Mouse (Mus musculus) ES-E14 (cell line): ENCODE results near the gene Sec14l1. TPM values are rescaled to one million over a fixed set of nuclear protein-coding genes. Genes with fewer than 3 reads are reported as not detected.

ENCODE experiments used
- DNase-seq: peaks from one replicate; pipeline ENCODE4 v3.0.0-alpha.2; 2013; ENCODE audit warnings: low read depth, low spot score
- H3K27ac ChIP-seq: 2 replicates; pipeline ENCODE4 v1.5.1; 2012; ENCODE audit warnings: low read depth, mild to moderate bottlenecking, low read length, moderate library complexity, mixed read lengths; ENCODE audit not compliant: poor library complexity, insufficient read depth, severe bottlenecking
- H3K36me3 ChIP-seq: 2 replicates; pipeline ENCODE4 v1.6.1; 2012; ENCODE audit warnings: mild to moderate bottlenecking, low read length, moderate library complexity, mixed read lengths; ENCODE audit not compliant: control insufficient read depth, poor library complexity, insufficient read depth, severe bottlenecking
- H3K4me1 ChIP-seq, 2 experiments: fragments of 150-350 bp in 1 of 2; sonication (generic) in 1 of 2; 2 replicates each; pipeline ENCODE4 v1.6.1; 2012; ENCODE audit warnings: low read length in 2 of 2, mild to moderate bottlenecking in 1 of 2, mixed read lengths in 1 of 2; ENCODE audit not compliant: control insufficient read depth in 2 of 2, insufficient read depth in 2 of 2, poor library complexity in 1 of 2
- H3K4me3 ChIP-seq, 2 experiments: fragments of 150-350 bp in 1 of 2; sonication (generic) in 1 of 2; 2 replicates each; pipeline ENCODE4 v1.5.1; 2012; ENCODE audit warnings: low read length in 2 of 2, low read depth in 1 of 2, mild to moderate bottlenecking in 1 of 2, mixed read lengths in 1 of 2; ENCODE audit not compliant: insufficient read depth in 1 of 2, poor library complexity in 1 of 2, severe bottlenecking in 1 of 2
- H3K9ac ChIP-seq: 2 replicates; pipeline ENCODE4 v1.6.1; 2012; ENCODE audit warnings: low read depth, mild to moderate bottlenecking, low read length, mixed read lengths; ENCODE audit not compliant: poor library complexity, insufficient read depth, severe bottlenecking
- H3K9me3 ChIP-seq: fragments of 150-350 bp; sonication (generic); 2 replicates; pipeline ENCODE4 v1.6.1; 2012; ENCODE audit warnings: low read depth, mild to moderate bottlenecking, low read length; ENCODE audit not compliant: control insufficient read depth, insufficient read depth
- CHD2 ChIP-seq: IDR thresholded peaks from 2 replicates; pipeline ENCODE4 v1.6.1; 2014; ENCODE audit warnings: mild to moderate bottlenecking, low read depth, low read length, inconsistent platforms
- HCFC1 ChIP-seq: IDR thresholded peaks from 2 replicates; pipeline ENCODE4 v1.6.1; 2012; ENCODE audit warnings: low read length, inconsistent platforms, borderline replicate concordance; ENCODE audit not compliant: insufficient read depth
- MAFK ChIP-seq: IDR thresholded peaks from 2 replicates; pipeline ENCODE4 v1.6.1; 2014; ENCODE audit warnings: mild to moderate bottlenecking, low read depth, low read length, inconsistent platforms; ENCODE audit not compliant: insufficient read depth
- ZC3H11A ChIP-seq: IDR thresholded peaks from 2 replicates; pipeline ENCODE4 v1.6.1; 2012; ENCODE audit warnings: low read depth, mild to moderate bottlenecking, inconsistent platforms, low read length, borderline replicate concordance
- ZNF384 ChIP-seq: IDR thresholded peaks from 2 replicates; pipeline ENCODE4 v1.6.1; 2012; ENCODE audit warnings: low read depth, low read length, inconsistent platforms
- in situ Hi-C, 2 experiments: fragments of 600-800 bp; cut with MboI; formaldehyde crosslinking; loops; one replicate each; pipeline ENCODE4 v1.15.1; 2025; ENCODE audit warnings: low sequenced_read_pairs in 2 of 2, inconsistent platforms in 1 of 2; ENCODE audit not compliant: unreplicated experiment in 2 of 2
- total RNA-seq: library from RNA; depleted of rRNA; stranded (reverse); fragments of 300-350 nt; gene quantifications from 2 replicates; pipeline ENCODE4 v1.2.3, GENCODE M21; 2012

Sec14l1 gene
- total RNA-seq, 1 experiment = 36.7 TPM

- H3K4me1 ChIP-seq = peaks cover 8 to 11% of the 10 kb centered on the region in 2 experiments; a peak in 2 of 4 replicates
- no peak for DNase-seq
- in situ Hi-C loops = no loop called here
- TF ChIP-seq CHD2 = no peak
- TF ChIP-seq HCFC1 = no peak
- TF ChIP-seq ZNF384 = no peak
- no peak for TF ChIP-seq ZC3H11A
- no peak for TF ChIP-seq MAFK
- no peaks in the 10 kb centered on the region for H3K36me3 ChIP-seq
- H3K4me3 ChIP-seq = no peak overlapping the region
- H3K9me3 ChIP-seq = no peaks in the 10 kb centered on the region
- no peak overlapping the region for H3K27ac ChIP-seq
- no peak overlapping the region for H3K9ac ChIP-seq
These were observed 13.5 kb upstream of the Sec14l1 start for GRCm38 (mm10) chr11:117101351-117101921.

- H3K4me3 ChIP-seq = no peak overlapping the region
- peaks cover 8 to 17% of the 10 kb centered on the region in 2 experiments; a peak in 3 of 4 replicates for H3K4me1 ChIP-seq
- H3K36me3 ChIP-seq = no peaks in the 10 kb centered on the region
- no peak for DNase-seq
- H3K9me3 ChIP-seq = no peaks in the 10 kb centered on the region
- no peak for TF ChIP-seq HCFC1
- no peak for TF ChIP-seq MAFK
- TF ChIP-seq ZNF384 = no peak
- TF ChIP-seq ZC3H11A = no peak
- TF ChIP-seq CHD2 = no peak
- H3K27ac ChIP-seq = no peak overlapping the region
- no peak overlapping the region for H3K9ac ChIP-seq
- in situ Hi-C loops = no loop called here
These were observed 12.8 kb upstream of the Sec14l1 start for GRCm38 (mm10) chr11:117101925-117102717.

- no peak for DNase-seq
- 0 out of 4 replicates have a peak overlapping the region, but pooled peaks of 1 of the 2 experiments have one; percentile 28 for H3K4me3 ChIP-seq
- H3K9me3 ChIP-seq = no peaks in the 10 kb centered on the region
- in situ Hi-C loops = no loop called here
- H3K27ac ChIP-seq = no peak overlapping the region
- TF ChIP-seq HCFC1 (no peak), ZNF384 (no peak), MAFK (no peak), CHD2 (no peak), ZC3H11A (no peak)
- no peaks in the 10 kb centered on the region for H3K36me3 ChIP-seq
- peak overlapping the region; percentile 24; the same call in 1 of the 2 replicates for H3K9ac ChIP-seq
- peaks cover 8 to 18% of the 10 kb centered on the region in 2 experiments; a peak in 3 of 4 replicates for H3K4me1 ChIP-seq
These were observed 11.4 kb upstream of the Sec14l1 start for GRCm38 (mm10) chr11:117103523-117103922.

GRCm38 (mm10) chr11:117104044-117104757, 10.8 kb upstream of the Sec14l1 start:
- DNase-seq = no peak
- Histone ChIP-seq H3K36me3 (no peaks in the 10 kb centered on the region), H3K9ac (no peak overlapping the region), H3K9me3 (no peaks in the 10 kb centered on the region), H3K4me1 (peaks cover 8 to 18% of the 10 kb centered on the region in 2 experiments; a peak in 3 of 4 replicates), H3K27ac (no peak overlapping the region), H3K4me3 (no peak overlapping the region)
- TF ChIP-seq CHD2 = no peak
- TF ChIP-seq HCFC1 = no peak
- no peak for TF ChIP-seq ZNF384
- TF ChIP-seq MAFK = no peak
- no peak for TF ChIP-seq ZC3H11A
- in situ Hi-C loops = no loop called here
